In the genomic region with DNA sequence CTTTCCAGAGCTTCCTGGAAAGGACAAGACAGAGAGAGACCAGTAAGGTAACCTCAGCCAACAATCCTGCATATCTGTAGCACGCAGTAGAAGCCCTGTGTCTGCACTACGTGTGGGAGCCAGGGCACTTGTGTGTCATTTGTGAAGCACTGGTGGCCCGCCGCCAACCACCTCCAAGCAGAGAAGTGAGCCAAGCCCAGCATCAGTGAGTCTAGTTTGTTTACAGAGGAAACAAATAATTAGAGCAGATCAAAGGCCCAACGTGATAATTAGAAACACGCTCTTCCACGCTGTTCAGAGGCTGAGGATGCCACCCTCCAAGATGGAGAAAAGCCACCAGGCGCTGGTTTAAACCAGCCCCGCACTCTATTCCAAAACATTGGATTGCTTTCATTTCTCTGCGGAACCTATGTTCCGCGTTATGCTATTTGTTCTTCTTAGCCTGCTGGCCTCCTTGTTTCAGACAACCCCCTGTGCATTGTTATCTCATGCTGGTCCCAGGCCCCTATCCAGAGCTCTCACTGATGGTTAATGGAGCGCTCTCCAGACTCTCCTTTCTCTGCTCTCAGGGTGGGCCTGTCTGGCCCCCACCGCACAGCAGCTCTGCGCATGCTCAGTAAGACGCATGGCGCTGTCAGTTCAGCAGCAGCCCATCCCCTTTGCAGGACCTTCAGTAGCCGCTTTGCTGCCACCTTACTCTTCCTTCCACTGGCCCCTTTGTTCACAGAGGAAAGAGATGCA, we compare ENCODE assay signal across 8 mouse cellular contexts.
DNase-seq lines count a peak whose midpoint lies in the region; ATAC-seq lines count a peak whose summit lies in the region.

No protein-coding gene starts in this region.

- no peak overlapping the region for H3K27ac ChIP-seq in embryonic facial prominence, embryonic 11.5 days (replicated peaks; ENCODE audit: low read depth, low read length)
- H3K27ac ChIP-seq in neural tube, embryonic 14.5 days (ENCODE audit: low read depth, low read length) = peak overlapping the region; percentile 57

- no peak overlapping the region for H3K9ac ChIP-seq in embryonic facial prominence, embryonic 11.5 days (replicated peaks; ENCODE audit: low read length)
- H3K9ac ChIP-seq in neural tube, embryonic 14.5 days (replicated peaks; ENCODE audit: low read depth, low read length) = no peak overlapping the region; the same call in 1 of the 2 replicates

- no peak overlapping the region for H3K4me3 ChIP-seq in embryonic facial prominence, embryonic 11.5 days (ENCODE audit: low read depth, low read length)
- H3K4me3 ChIP-seq in neural tube, embryonic 14.5 days (ENCODE audit: low read depth, low read length) = no peak overlapping the region

- H3K9me3 ChIP-seq in embryonic facial prominence, embryonic 11.5 days (replicated peaks; ENCODE audit: control insufficient read depth, low read length) = no peaks in the 10 kb centered on the region
- H3K9me3 ChIP-seq in neural tube, embryonic 14.5 days (ENCODE audit: control insufficient read depth, low read length) = no peaks in the 10 kb centered on the region

- no peaks in the 10 kb centered on the region for H3K4me1 ChIP-seq in embryonic facial prominence, embryonic 11.5 days (ENCODE audit: control insufficient read depth, insufficient read depth, low read length)
- H3K4me1 ChIP-seq in neural tube, embryonic 14.5 days (ENCODE audit: control insufficient read depth, insufficient read depth, low read length) = 0 out of 2 replicates have a peak, but pooled peaks cover 6% of the 10 kb centered on the region

- intact Hi-C loops in heart, postnatal 10 days (cut with DNase I) = no loop called here

- ATAC-seq in frontal cortex, adult (ENCODE audit: low TSS enrichment) = peak; percentile 64
- no peak for ATAC-seq in embryonic facial prominence, embryonic 11.5 days (replicated peaks; ENCODE audit: insufficient number of reproducible peaks, low FRiP score, low TSS enrichment, low read depth)
- peak; percentile 82 for ATAC-seq in neural tube, embryonic 14.5 days (ENCODE audit: low read depth)

- no peaks in the 10 kb centered on the region for H3K36me3 ChIP-seq in embryonic facial prominence, embryonic 11.5 days (replicated peaks; ENCODE audit: control insufficient read depth, insufficient read depth, low read depth, low read length)
- H3K36me3 ChIP-seq in neural tube, embryonic 14.5 days (ENCODE audit: control insufficient read depth, insufficient read depth, low read length) = no peaks in the 10 kb centered on the region

- WGBS in embryonic facial prominence, embryonic 11.5 days = 66% methylated on average over 18 of the region's 18 CpGs
- 60% methylated on average over 18 of the region's 18 CpGs for WGBS in neural tube, embryonic 14.5 days

- H3K27me3 ChIP-seq in embryonic facial prominence, embryonic 11.5 days (ENCODE audit: control insufficient read depth, insufficient read depth, low read length) = no peaks in the 10 kb centered on the region
- H3K27me3 ChIP-seq in neural tube, embryonic 14.5 days (ENCODE audit: control insufficient read depth, insufficient read depth, low read length) = no peaks in the 10 kb centered on the region

- no peak overlapping the region for H3K4me2 ChIP-seq in embryonic facial prominence, embryonic 11.5 days (ENCODE audit: low read depth, low read length)
- H3K4me2 ChIP-seq in neural tube, embryonic 14.5 days (ENCODE audit: low read depth, low read length) = 0 out of 2 replicates have a peak overlapping the region, but pooled peaks have one; percentile 8

- no peak for DNase-seq in frontal cortex, postnatal 25 days (ENCODE audit: low spot score in 2 of 2)
- DNase-seq in ZHBTc4 (ENCODE audit: low read depth, low spot score) = peak; percentile 57
- DNase-seq in embryonic facial prominence, embryonic 11.5 days (ENCODE audit: low spot score) = peak; percentile 31
- DNase-seq in heart, postnatal 10 days = peak; percentile 72 to 74
- DNase-seq in layer of hippocampus, postnatal 25 days (ENCODE audit: extremely low spot score in 1 of 2, low spot score in 1 of 2) = peak; percentile 37 to 56
- DNase-seq in B cell, adult 2 months = no peak

Comparison
In these comparisons a context has a peak if more than half of its experiments do, and no peak if none do; other contexts are left out.
1. DNase-seq: peak in ZHBTc4 (single experiment), embryonic facial prominence, embryonic 11.5 days (single experiment), heart, postnatal 10 days (2 of 2) and layer of hippocampus, postnatal 25 days (2 of 2); none in frontal cortex, postnatal 25 days (0 of 2) and B cell, adult 2 months (0 of 2).